Mouse (Mus musculus): ENCODE data around the gene Tmem238.

DNA sequence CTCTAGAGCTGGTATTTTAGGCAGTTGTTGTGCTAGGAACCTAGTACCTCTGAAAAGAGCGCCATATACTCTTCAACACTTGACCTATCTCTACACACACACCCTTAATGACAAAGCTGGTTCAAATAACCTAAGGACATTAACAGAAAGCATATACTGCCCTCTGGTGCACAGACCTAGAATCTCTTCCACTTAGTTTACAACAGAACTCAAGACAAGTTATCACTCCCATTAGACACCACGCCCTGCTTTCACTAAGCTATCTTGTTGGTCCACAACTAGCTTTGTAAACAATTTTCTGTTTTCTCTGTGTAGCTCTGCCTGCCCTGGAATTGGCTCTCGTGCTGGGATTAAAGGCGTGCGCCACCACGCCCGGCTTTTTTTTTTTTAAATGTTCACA lies 17.3 kb upstream of the Tmem238 start:
- peak; percentile 48; the same call in 1 of the 2 replicates for TF ChIP-seq CTCF (IDR thresholded peaks at IDR 0.05; ENCODE audit: low read depth, low read length)
- TF ChIP-seq GATA2 (IDR thresholded peaks at IDR 0.05; ENCODE audit: borderline replicate concordance, low read depth, low read length) = no peak
- no peak for TF ChIP-seq TAL1 (conservative IDR thresholded peaks at IDR 0.05; ENCODE audit: low read depth, low read length)

Measured in G1E (cell line).